Mouse (Mus musculus): ENCODE measurements around the gene Prkd3.

Gene Prkd3

DNA sequence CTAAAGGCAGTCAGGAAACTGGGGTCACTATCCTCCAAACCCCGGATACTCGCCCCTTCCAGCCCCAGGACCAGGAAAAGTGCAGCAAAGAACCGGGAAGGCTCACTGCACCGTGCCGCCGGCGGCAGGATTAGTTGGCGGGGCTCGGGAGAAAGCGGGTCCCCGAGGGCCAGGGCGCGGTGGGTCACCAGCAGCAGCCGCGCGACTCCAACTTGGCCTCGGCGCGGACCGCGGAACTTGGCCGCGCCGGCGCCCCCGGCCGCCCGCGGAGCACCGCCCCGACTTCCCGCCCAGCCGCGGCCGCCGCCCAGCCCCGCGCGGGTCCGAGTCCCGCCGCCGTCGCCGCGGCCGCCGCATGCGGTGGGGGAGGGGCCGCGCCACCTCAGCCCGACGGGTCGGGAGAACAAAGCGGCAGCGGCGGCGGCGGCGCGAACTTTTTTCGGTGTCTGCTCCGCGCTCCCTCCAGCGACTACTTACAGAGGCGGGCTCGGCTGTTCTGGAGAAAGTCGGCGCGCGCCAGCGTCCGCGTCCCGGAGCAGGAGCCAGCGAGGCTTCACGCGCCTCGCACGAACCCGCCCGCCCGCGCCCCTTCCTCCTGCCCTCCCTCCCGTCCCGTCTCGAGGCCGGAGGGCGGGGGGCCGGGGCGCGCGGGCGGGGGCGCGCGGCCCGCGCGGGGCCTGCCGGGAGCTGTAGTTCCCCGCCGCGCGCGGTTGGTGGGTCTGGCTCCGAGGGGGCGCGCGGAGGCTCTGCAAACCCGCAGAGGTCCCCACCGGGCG is at the start of gene Prkd3:
Gene Prkd3 (minus strand): TSS at position 609 of the 776 bp plus-strand sequence.
- 0 out of 2 replicates have a peak, but pooled peaks have one; percentile 31 for ATAC-seq (ENCODE audit: insufficient number of reproducible peaks, low FRiP score, low TSS enrichment)

GRCm38 (mm10) chr17:79069766-79070480 is 49.3 kb upstream of the Prkd3 start:
- no peak for ATAC-seq (ENCODE audit: insufficient number of reproducible peaks, low FRiP score, low TSS enrichment)

GRCm38 (mm10) chr17:79069019-79069418 is 48.4 kb upstream of the Prkd3 start:
- ATAC-seq (ENCODE audit: insufficient number of reproducible peaks, low FRiP score, low TSS enrichment), result no peak

DNA sequence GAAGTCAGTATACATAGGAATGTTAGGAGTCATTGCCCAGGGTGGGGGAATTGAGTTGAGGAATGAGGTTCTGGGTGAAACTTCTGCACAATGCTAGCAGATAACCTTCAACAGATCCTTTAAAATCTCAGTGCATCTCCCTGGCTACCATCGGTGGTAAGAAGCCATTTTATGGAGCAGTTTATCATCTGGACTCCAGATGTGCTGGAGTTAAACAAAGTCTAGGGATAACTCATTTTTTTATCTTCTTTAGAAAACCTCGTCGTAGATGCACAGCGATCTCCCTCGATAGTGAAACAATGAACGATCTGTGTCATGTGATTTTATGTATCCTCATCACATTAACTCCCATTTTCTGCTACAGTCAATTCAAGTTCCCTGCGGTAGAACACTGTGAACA is 48.0 kb upstream of the Prkd3 start:
- ATAC-seq (ENCODE audit: insufficient number of reproducible peaks, low FRiP score, low TSS enrichment), result no peak

- no peak for ATAC-seq (ENCODE audit: insufficient number of reproducible peaks, low FRiP score, low TSS enrichment)
Measured at GRCm38 (mm10) chr17:79064250-79064649, 43.6 kb upstream of the Prkd3 start.

GRCm38 (mm10) chr17:79060221-79060620 is 39.6 kb upstream of the Prkd3 start:
- no peak for ATAC-seq (ENCODE audit: insufficient number of reproducible peaks, low FRiP score, low TSS enrichment)

GRCm38 (mm10) chr17:79058271-79058670 is 37.7 kb upstream of the Prkd3 start:
- ATAC-seq (ENCODE audit: insufficient number of reproducible peaks, low FRiP score, low TSS enrichment), result no peak

DNA sequence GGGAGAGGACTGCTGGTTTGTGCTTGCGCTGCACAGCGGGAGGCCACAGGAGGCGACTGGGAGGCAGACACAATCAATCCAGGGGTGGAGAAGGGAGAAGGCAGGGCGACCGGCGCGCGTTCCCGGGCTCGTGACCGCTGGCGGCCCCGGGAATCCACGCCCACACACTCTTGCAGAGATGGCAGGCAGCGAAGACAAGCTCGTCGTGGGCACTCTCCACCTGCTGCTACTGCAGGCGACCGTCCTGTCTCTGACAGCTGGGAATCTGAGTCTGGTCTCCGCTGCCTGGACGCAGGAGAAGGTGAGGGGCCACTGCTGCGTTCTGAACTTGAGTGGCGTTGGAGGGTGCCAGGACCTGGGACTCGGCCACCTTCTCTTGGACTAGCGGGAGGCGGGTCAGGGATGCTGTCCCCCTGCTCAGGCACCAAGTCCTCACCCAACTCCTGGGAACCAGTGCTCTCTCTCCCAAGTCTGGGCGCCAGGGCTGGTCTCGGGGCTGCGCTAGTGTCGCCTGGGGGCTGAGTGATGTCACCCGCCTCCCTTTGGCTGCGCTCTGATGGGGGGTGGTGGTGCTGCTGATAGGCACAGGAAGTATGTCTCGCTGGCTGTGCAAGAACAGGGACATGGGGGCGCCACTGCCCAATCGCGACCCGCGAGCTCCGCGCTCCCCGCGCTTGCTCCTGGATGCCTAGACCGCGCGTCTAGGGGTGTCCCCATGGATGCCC is 31.6 kb upstream of the Prkd3 start:
- ATAC-seq (ENCODE audit: insufficient number of reproducible peaks, low FRiP score, low TSS enrichment), result no peak

- ATAC-seq (ENCODE audit: insufficient number of reproducible peaks, low FRiP score, low TSS enrichment), result no peak
Measured at GRCm38 (mm10) chr17:79051606-79052005, 31.0 kb upstream of the Prkd3 start, which contains the start of gene Qpct. Qpct (plus strand) TSS chr17:79051906.

DNA sequence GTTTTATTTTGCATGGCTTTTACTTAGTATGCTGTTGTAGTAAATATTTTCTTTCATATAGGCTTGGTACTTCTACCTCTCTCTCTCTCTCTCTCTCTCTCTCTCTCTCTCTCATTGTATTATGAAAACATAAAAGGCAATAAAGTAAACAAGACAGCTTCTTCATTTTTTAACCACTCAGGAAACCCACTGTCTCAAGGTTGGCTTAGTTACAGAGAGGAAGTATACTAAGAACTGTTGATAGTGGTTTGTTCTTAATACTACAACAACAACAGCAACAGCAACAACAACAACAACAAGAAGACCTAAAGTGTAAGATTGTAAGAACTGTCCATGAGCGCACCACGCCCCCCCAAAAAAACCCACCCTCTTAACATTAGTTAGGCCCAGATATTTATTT is 23.1 kb upstream of the Prkd3 start:
- no peak for ATAC-seq (ENCODE audit: insufficient number of reproducible peaks, low FRiP score, low TSS enrichment)

DNA sequence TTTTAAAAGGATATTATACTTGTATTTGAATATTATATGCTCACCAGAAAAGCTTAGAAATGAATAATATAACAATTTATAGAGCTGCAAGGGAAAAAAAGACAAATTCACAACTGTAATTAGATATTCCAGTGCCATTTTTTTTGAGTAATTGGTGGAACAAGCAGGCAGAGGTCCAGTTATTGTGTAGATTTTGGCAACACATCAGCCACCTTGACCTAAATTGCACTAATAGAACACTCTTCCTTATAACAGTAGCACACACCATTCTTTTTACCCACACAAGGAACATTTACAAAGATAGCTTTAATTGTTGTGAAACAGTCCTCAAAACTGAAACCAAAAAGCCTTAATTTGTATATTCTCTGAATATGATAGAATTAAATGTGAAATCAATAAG is 19.0 kb upstream of the Prkd3 start:
- no peak for ATAC-seq (ENCODE audit: insufficient number of reproducible peaks, low FRiP score, low TSS enrichment)

DNA sequence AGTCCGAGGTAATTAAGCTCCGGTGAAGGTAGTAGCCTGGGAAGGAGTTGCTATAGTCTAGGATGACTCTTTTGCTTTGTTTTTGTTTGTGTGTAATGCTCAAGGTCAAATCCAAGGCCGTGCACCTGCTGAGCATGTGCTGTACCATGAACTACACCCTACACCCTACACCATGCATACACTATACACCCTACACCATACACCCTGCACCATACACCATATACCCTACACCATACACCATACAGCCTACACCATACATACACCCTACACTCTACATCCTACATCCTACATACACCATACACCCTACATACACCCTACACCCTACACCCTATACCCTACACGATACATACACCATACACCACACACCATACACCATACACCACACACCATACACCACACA is 12.2 kb upstream of the Prkd3 start:
- no peak for ATAC-seq (ENCODE audit: insufficient number of reproducible peaks, low FRiP score, low TSS enrichment)

- ATAC-seq (ENCODE audit: insufficient number of reproducible peaks, low FRiP score, low TSS enrichment), result no peak
Measured at GRCm38 (mm10) chr17:79031569-79031968, 11.0 kb upstream of the Prkd3 start.

DNA sequence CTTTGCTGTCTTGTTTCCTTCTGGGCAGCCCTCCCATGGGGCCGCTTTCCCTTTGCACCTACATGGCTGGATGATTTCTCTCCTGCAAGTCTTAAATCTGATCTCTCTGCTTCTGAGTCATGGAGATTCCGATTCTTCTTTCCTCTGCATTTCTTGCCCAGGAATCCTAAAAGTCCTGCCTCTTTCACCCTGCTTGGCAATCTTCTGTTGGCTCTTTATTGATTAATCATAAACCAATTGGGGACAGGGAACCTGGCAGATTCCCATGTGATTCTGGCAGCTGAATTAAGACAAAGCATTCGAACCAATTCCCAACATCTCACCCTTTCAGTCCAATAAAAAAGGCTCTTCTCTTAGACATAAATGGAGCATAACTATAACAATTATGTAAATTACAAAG is 8.6 kb upstream of the Prkd3 start:
- ATAC-seq (ENCODE audit: insufficient number of reproducible peaks, low FRiP score, low TSS enrichment), result no peak

GRCm38 (mm10) chr17:79024544-79024943 is 3.9 kb upstream of the Prkd3 start:
- ATAC-seq (ENCODE audit: insufficient number of reproducible peaks, low FRiP score, low TSS enrichment), result no peak

DNA sequence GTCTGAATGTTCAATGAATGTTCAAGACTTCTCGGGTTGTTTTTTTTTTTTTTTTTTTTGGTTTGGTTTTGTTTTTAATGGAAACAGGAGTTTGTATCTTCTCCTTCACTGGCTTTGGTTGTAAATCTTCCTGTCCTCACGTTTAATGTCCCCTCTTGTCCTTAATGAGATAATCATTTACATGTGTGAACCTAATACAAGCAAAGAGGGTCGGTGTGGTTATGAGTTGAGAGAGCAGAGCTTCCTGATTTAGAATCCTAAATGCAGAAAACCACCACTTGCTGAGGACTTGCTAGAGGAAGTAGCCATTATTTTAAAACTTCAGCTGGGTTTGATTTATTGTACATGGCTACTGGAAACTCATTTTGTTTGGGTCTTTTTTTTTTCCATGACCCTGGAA is 2.1 kb upstream of the Prkd3 start:
- no peak for ATAC-seq (ENCODE audit: insufficient number of reproducible peaks, low FRiP score, low TSS enrichment)

DNA sequence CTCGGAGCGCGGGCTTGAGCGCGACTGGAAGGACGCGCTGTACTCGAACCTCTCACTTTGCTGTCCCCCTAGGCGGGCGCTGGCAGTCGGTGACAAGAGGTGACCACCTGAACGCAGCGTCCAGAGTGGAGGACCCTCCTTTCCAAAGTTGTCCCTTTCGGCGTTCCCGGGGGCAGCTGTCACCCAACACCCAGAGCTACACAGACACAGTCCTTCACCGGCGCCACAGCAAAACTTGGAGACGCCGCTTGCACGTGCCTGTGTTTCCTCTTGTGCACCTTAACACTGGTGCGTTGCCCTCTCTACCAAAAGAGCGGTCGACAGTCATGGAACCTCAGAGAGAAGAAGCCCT is 344 bp upstream of the Prkd3 start:
- 0 out of 2 replicates have a peak, but pooled peaks have one; percentile 15 for ATAC-seq (ENCODE audit: insufficient number of reproducible peaks, low FRiP score, low TSS enrichment)

DNA sequence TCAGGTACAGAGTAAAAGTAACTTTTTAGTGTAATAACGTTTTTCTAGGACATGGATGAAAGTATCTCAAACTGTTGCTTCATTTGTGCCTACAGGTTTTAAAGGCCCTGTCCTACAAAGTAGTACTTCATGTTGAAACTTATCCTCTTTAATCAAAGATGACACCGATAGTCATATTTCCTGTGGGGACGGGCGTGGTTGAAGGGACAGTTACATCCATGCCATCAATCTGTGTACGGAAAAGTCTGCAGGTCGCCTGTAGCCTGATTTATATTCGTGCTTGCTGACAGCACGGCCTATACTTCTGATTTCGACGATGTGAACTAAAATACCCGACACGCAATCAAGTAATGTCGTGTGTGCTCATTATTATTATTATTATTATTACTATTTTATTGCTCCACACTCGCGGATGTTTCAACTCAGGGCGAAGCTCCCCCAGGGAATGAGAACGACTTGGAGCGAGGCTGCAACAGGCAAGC is 849 bp downstream of the Prkd3 start:
- no peak for ATAC-seq (ENCODE audit: insufficient number of reproducible peaks, low FRiP score, low TSS enrichment)

DNA sequence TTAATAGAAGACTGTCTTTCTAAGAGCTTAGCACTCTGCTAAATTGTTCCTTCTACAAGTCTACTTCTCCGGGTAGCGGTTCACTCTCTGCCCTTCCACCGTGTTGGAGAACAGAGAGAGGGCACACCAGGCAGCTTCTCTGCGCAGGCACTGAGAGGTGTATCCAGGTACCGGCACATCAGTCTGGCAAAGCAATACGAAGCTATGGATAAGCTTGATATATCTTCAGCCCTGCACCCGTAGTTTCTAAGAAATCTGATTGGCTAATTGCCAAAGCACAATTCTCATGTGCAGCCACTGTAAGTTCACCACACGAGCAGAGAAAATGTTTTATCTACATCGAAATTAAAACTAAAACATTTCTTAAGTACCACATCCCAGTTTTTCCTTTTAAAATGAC is 2.2 kb downstream of the Prkd3 start:
- no peak for ATAC-seq (ENCODE audit: insufficient number of reproducible peaks, low FRiP score, low TSS enrichment)

GRCm38 (mm10) chr17:79015831-79016230 is 4.8 kb downstream of the Prkd3 start:
- no peak for ATAC-seq (ENCODE audit: insufficient number of reproducible peaks, low FRiP score, low TSS enrichment)
